In genomic region chr19:46413969-46414368, GRCm38 (mm10) we compare ENCODE assay signal across 15 mouse cellular contexts.
"Had no signal": no experiment of that assay in that cellular context is flagged by ENCODE, and none has a peak within 500 bp of the region (broad histone marks: within the 10 kb centered on the region; RNA-seq: fewer than 3 reads in every experiment).

No protein-coding gene starts in this region.

- H3K27ac ChIP-seq: neural tube, embryonic 15.5 days; stomach, embryonic 15.5 days; stomach, postnatal 0 days had no signal

- H3K36me3 ChIP-seq: neural tube, embryonic 15.5 days; stomach, embryonic 15.5 days had no signal

- H3K4me3 ChIP-seq: neural tube, embryonic 15.5 days; stomach, embryonic 15.5 days had no signal

- H3K27me3 ChIP-seq: neural tube, embryonic 15.5 days; stomach, embryonic 15.5 days had no signal

- H3K9ac ChIP-seq: neural tube, embryonic 15.5 days; stomach, embryonic 15.5 days had no signal

- H3K9me3 ChIP-seq: neural tube, embryonic 15.5 days; stomach, embryonic 15.5 days had no signal

- H3K4me2 ChIP-seq: neural tube, embryonic 15.5 days; stomach, embryonic 15.5 days had no signal

- DNase-seq: retina, postnatal 1 day; right cerebral cortex, adult 18-20 months; right cerebral cortex, postnatal 14 days; right cerebral cortex, postnatal 25 days; right cerebral cortex, postnatal 4 days; spleen, adult 18-20 months; thymus, adult 18-20 months; thymus, adult 2 months; thymus, postnatal 14 days; thymus, postnatal 25 days; thymus, postnatal 36 days; thymus, postnatal 4 days had no signal
